Mouse (Mus musculus): ENCODE data around the gene Otulinl. TPM values are rescaled to one million over a fixed set of nuclear protein-coding genes. Genes with fewer than 3 reads are reported as not detected.

Otulinl gene
- total and polyA plus RNA-seq, 3 experiments: 0.84 to 2.5 (median 1.7) TPM

- Histone ChIP-seq H3K4me2 (ENCODE audit: insufficient read depth, low read depth, poor library complexity, severe bottlenecking) (no peak overlapping the region), H3K4me1 (ENCODE audit: control insufficient read depth in 1 of 2, insufficient read depth in 2 of 2) (peaks cover 15 to 31% of the 10 kb centered on the region in 2 experiments)
- in situ Hi-C loops (cut with MboI; ENCODE audit: low pct_ligation_motif_present, low pct_unique_long_range_greater_than_20kb, low sequenced_read_pairs): no loop called here
These were observed 6.3 kb downstream of the Otulinl start for GRCm38 (mm10) chr15:27675122-27675521.

GRCm38 (mm10) chr15:27674041-27674440 is 7.3 kb downstream of the Otulinl start:
- no peak overlapping the region for H3K4me2 ChIP-seq (ENCODE audit: insufficient read depth, low read depth, poor library complexity, severe bottlenecking)
- H3K27me3 ChIP-seq (replicated peaks): peaks cover 4% of the 10 kb centered on the region
- H3K9ac ChIP-seq (ENCODE audit: insufficient read depth, low read depth): no peak overlapping the region
- H3K4me3 ChIP-seq (replicated peaks in 1 of 3; ENCODE audit: low read depth in 2 of 3, low read length in 2 of 3, poor library complexity in 1 of 3): no peak overlapping the region
- no peaks in the 10 kb centered on the region for H3K36me3 ChIP-seq (replicated peaks in 1 of 2; ENCODE audit: control insufficient read depth in 1 of 2, insufficient read depth in 1 of 2, low read length in 1 of 2)
- TF ChIP-seq JUND (conservative IDR thresholded peaks at IDR 0.05; ENCODE audit: low read depth, low read length) (no peak), SMC3 (IDR thresholded peaks at IDR 0.05; ENCODE audit: low read depth, low read length) (no peak), JUN (IDR thresholded peaks at IDR 0.05; ENCODE audit: insufficient read depth, low read depth, low read length) (no peak), NRF1 (IDR thresholded peaks at IDR 0.05; ENCODE audit: low read depth, low read length) (no peak)
- no peaks in the 10 kb centered on the region for H3K79me2 ChIP-seq (replicated peaks; ENCODE audit: control insufficient read depth, extremely low read depth, insufficient read depth, poor library complexity, severe bottlenecking)
- H3K27ac ChIP-seq (ENCODE audit: insufficient read depth, low read depth): no peak overlapping the region
- in situ Hi-C loops (cut with MboI; ENCODE audit: low pct_ligation_motif_present, low pct_unique_long_range_greater_than_20kb, low sequenced_read_pairs) (no loop called here), dilution Hi-C loops (cut with MboI; ENCODE audit: extremely low pct_ligation_motif_present, extremely low pct_unique_long_range_greater_than_20kb, low sequenced_read_pairs) (no loop called here)
- no peaks in the 10 kb centered on the region for H3K9me3 ChIP-seq (replicated peaks; ENCODE audit: low read length)
- H3K4me1 ChIP-seq (ENCODE audit: control insufficient read depth in 1 of 2, insufficient read depth in 2 of 2): peaks cover 18 to 39% of the 10 kb centered on the region in 2 experiments
- no peak for DNase-seq (ENCODE audit: extremely low read depth)

More at GRCm38 (mm10) chr15:27675122-27675521, 6.3 kb downstream of the Otulinl start:
- no peaks in the 10 kb centered on the region for H3K79me2 ChIP-seq (replicated peaks; ENCODE audit: control insufficient read depth, extremely low read depth, insufficient read depth, poor library complexity, severe bottlenecking)
- no peak overlapping the region for H3K9ac ChIP-seq (ENCODE audit: insufficient read depth, low read depth)
- dilution Hi-C loops (cut with MboI; ENCODE audit: extremely low pct_ligation_motif_present, extremely low pct_unique_long_range_greater_than_20kb, low sequenced_read_pairs): no loop called here
- no peaks in the 10 kb centered on the region for H3K36me3 ChIP-seq (replicated peaks in 1 of 2; ENCODE audit: control insufficient read depth in 1 of 2, insufficient read depth in 1 of 2, low read length in 1 of 2)
- H3K27me3 ChIP-seq (replicated peaks): peaks cover 10% of the 10 kb centered on the region
- TF ChIP-seq MAX (IDR thresholded peaks at IDR 0.05; ENCODE audit: low read length): no peak
- TF ChIP-seq NELFE (IDR thresholded peaks at IDR 0.05; ENCODE audit: low read depth, low read length): no peak
- TF ChIP-seq MXI1 (IDR thresholded peaks at IDR 0.05; ENCODE audit: low read depth, low read length): no peak
- no peak for TF ChIP-seq ZC3H11A (IDR thresholded peaks at IDR 0.05; ENCODE audit: low read depth, low read length)
- no peak for TF ChIP-seq UBTF (IDR thresholded peaks at IDR 0.05; ENCODE audit: low read depth, low read length)
- no peak for TF ChIP-seq USF1 (IDR thresholded peaks at IDR 0.05; ENCODE audit: low read depth, low read length)
- no peak for TF ChIP-seq EP300 (IDR thresholded peaks at IDR 0.05; ENCODE audit: low read length)
- TF ChIP-seq BHLHE40 (IDR thresholded peaks at IDR 0.05; ENCODE audit: low read depth, low read length): no peak
- no peak for TF ChIP-seq TCF12 (IDR thresholded peaks at IDR 0.05; ENCODE audit: low read depth, low read length)
- no peak for TF ChIP-seq USF2 (conservative IDR thresholded peaks at IDR 0.05; ENCODE audit: low read depth, low read length)
- TF ChIP-seq CHD2 (IDR thresholded peaks at IDR 0.05; ENCODE audit: low read length): no peak
- H3K9me3 ChIP-seq (replicated peaks; ENCODE audit: low read length): no peaks in the 10 kb centered on the region
- no peak overlapping the region for H3K27ac ChIP-seq (ENCODE audit: insufficient read depth, low read depth)
- DNase-seq (ENCODE audit: extremely low read depth): no peak
- H3K4me3 ChIP-seq (replicated peaks in 1 of 3; ENCODE audit: low read depth in 2 of 3, low read length in 2 of 3, poor library complexity in 1 of 3): no peak overlapping the region

GRCm38 (mm10) chr15:27673151-27673550 is 8.2 kb downstream of the Otulinl start:
- Histone ChIP-seq H3K27ac (ENCODE audit: insufficient read depth, low read depth) (no peak overlapping the region), H3K9ac (ENCODE audit: insufficient read depth, low read depth) (no peak overlapping the region), H3K4me3 (replicated peaks in 1 of 3; ENCODE audit: low read depth in 2 of 3, low read length in 2 of 3, poor library complexity in 1 of 3) (no peak overlapping the region), H3K4me2 (ENCODE audit: insufficient read depth, low read depth, poor library complexity, severe bottlenecking) (no peak overlapping the region), H3K9me3 (replicated peaks; ENCODE audit: low read length) (no peaks in the 10 kb centered on the region), H3K36me3 (replicated peaks in 1 of 2; ENCODE audit: control insufficient read depth in 1 of 2, insufficient read depth in 1 of 2, low read length in 1 of 2) (no peaks in the 10 kb centered on the region), H3K4me1 (ENCODE audit: control insufficient read depth in 1 of 2, insufficient read depth in 2 of 2) (peaks cover 18 to 44% of the 10 kb centered on the region in 2 experiments), H3K27me3 (replicated peaks) (no peaks in the 10 kb centered on the region), H3K79me2 (replicated peaks; ENCODE audit: control insufficient read depth, extremely low read depth, insufficient read depth, poor library complexity, severe bottlenecking) (no peaks in the 10 kb centered on the region)
- in situ Hi-C loops (cut with MboI; ENCODE audit: low pct_ligation_motif_present, low pct_unique_long_range_greater_than_20kb, low sequenced_read_pairs): no loop called here
- TF ChIP-seq JUND (conservative IDR thresholded peaks at IDR 0.05; ENCODE audit: low read depth, low read length) (no peak), CTCF (conservative IDR thresholded peaks at IDR 0.05 in 1 of 2, IDR thresholded peaks at IDR 0.05 in 1 of 2; ENCODE audit: low read depth in 2 of 2, low read length in 2 of 2) (no peak), ZC3H11A (IDR thresholded peaks at IDR 0.05; ENCODE audit: low read depth, low read length) (no peak)
- DNase-seq (ENCODE audit: extremely low read depth): no peak
- dilution Hi-C loops (cut with MboI; ENCODE audit: extremely low pct_ligation_motif_present, extremely low pct_unique_long_range_greater_than_20kb, low sequenced_read_pairs): no loop called here
